Mouse (Mus musculus) embryonic fibroblast, embryonic 13.5 days (primary cell): Measurements from ENCODE around the gene Prkaa2. TPM values are rescaled to one million over a fixed set of nuclear protein-coding genes. Genes with fewer than 3 reads are reported as not detected.

Source experiments
- H3K27ac ChIP-seq: 2 replicates; pipeline ENCODE4 v1.5.1; 2012; ENCODE audit warnings: low read length, control low read depth, inconsistent platforms; ENCODE audit not compliant: insufficient read depth
- H3K4me1 ChIP-seq: 2 replicates; pipeline ENCODE4 v1.6.1; 2011; ENCODE audit warnings: low read length; ENCODE audit not compliant: control insufficient read depth, insufficient read depth
- H3K4me3 ChIP-seq: 2 replicates; pipeline ENCODE4 v1.5.1; 2011; ENCODE audit warnings: mild to moderate bottlenecking, control low read depth, low read length; ENCODE audit not compliant: insufficient read depth
- CTCF ChIP-seq: IDR thresholded peaks from 2 replicates; pipeline ENCODE4 v1.5.1; 2011; ENCODE audit warnings: mild to moderate bottlenecking, control low read depth, low read length, moderate library complexity, borderline replicate concordance; ENCODE audit not compliant: insufficient read depth
- POLR2A ChIP-seq: IDR thresholded peaks from 2 replicates; pipeline ENCODE4 v1.6.1; 2011; ENCODE audit warnings: low read depth, mild to moderate bottlenecking, control low read depth, low read length, moderate library complexity
- polyA plus RNA-seq: library from polyadenylated mRNA; stranded (reverse); fragments of >200 nt; gene quantifications from 2 replicates; pipeline ENCODE4 v1.2.4, GENCODE M21; 2011; ENCODE audit warnings: low read depth; ENCODE audit not compliant: missing spikeins, insufficient read length

Gene Prkaa2
- 1.2 and 1.3 TPM in 2 replicates for polyA plus RNA-seq

- 0 out of 2 replicates have a peak, but pooled peaks cover 2% of the 10 kb centered on the region for H3K4me1 ChIP-seq
- peak within 1 kb of the TSS; percentile 69 for H3K4me3 ChIP-seq
- no peak for TF ChIP-seq CTCF
- TF ChIP-seq POLR2A: no peak
- H3K27ac ChIP-seq: no peak within 1 kb of the TSS
These were observed at the start of gene Prkaa2 for GRCm38 (mm10) chr4:105109199-105109989. Gene Prkaa2 (minus strand): TSS chr4:105109890.

- Histone ChIP-seq H3K4me3 (peak overlapping the region; percentile 79), H3K27ac (no peak overlapping the region), H3K4me1 (peaks cover 5% of the 10 kb centered on the region; the same call in 1 of the 2 replicates)
- TF ChIP-seq POLR2A (no peak), CTCF (no peak)
These were observed 49.8 kb upstream of the Prkaa2 start for GRCm38 (mm10) chr4:105159531-105159870.

- peaks cover 5% of the 10 kb centered on the region; the same call in 1 of the 2 replicates for H3K4me1 ChIP-seq
- peak overlapping the region; percentile 79 for H3K4me3 ChIP-seq
- peak overlapping the region; percentile 9; the same call in 1 of the 2 replicates for H3K27ac ChIP-seq
- TF ChIP-seq POLR2A (no peak), CTCF (no peak)
These were observed 49.2 kb upstream of the Prkaa2 start for GRCm38 (mm10) chr4:105158651-105159530.

DNA sequence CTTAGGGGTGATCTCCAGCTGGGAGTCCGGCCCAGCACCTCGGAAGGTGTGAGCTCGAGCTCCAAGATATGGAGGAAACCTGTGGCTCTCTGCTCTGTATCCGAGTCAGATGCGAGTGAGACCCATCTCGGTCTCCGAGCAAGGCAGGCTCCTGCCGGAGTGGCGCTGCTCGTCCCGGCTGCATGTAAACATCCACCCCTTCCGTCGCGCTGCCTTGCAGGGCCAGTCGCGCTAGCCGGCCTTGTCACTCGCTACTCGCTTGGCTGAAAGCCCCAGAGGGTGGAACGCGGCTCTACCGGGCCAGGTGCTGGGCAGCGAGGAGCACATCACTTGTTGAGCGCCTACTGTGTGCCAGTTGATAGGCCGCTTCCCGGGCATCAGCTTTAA lies 48.5 kb upstream of the Prkaa2 start:
- TF ChIP-seq POLR2A (peak; percentile 52), CTCF (peak; percentile 24; the same call in 1 of the 2 replicates)
- H3K4me1 ChIP-seq: peaks cover 5% of the 10 kb centered on the region; the same call in 1 of the 2 replicates
- peak overlapping the region; percentile 79 for H3K4me3 ChIP-seq
- H3K27ac ChIP-seq: peak overlapping the region; percentile 9; the same call in 1 of the 2 replicates

- peaks cover 5% of the 10 kb centered on the region; the same call in 1 of the 2 replicates for H3K4me1 ChIP-seq
- peak within 1 kb of the TSS; percentile 50 for H3K27ac ChIP-seq
- H3K4me3 ChIP-seq: peak within 1 kb of the TSS; percentile 79
- TF ChIP-seq CTCF (no peak), POLR2A (peak; percentile 99)
These were observed 47.8 kb upstream of the Prkaa2 start, which contains the start of gene Plpp3 for GRCm38 (mm10) chr4:105157276-105158168. Gene Plpp3 (plus strand): TSS chr4:105157347.

DNA sequence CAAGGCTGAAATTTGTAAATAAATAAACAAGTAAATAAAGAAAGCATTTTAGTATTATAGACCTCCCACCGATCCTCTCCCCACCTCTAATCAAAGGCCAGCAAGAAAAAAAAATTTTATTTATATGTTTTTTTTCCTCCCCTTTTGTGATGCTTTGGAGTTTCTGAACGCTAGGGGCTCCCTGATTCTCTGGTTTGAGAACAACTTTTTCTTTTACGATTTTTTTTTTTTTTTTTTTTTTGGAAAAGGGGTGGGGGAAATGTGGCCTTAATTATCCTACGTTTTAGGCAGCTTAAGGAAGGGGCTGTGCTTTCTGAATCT lies 47.2 kb upstream of the Prkaa2 start:
- TF ChIP-seq POLR2A: no peak
- no peak for TF ChIP-seq CTCF
- peak overlapping the region; percentile 79 for H3K4me3 ChIP-seq
- no peak overlapping the region for H3K27ac ChIP-seq
- peaks cover 5% of the 10 kb centered on the region; the same call in 1 of the 2 replicates for H3K4me1 ChIP-seq

- TF ChIP-seq CTCF (no peak), POLR2A (no peak)
- Histone ChIP-seq H3K27ac (no peak overlapping the region), H3K4me3 (no peak overlapping the region), H3K4me1 (peaks cover 5% of the 10 kb centered on the region; the same call in 1 of the 2 replicates)
These were observed 46.6 kb upstream of the Prkaa2 start for GRCm38 (mm10) chr4:105156281-105156680.

- no peak overlapping the region for H3K27ac ChIP-seq
- no peak overlapping the region for H3K4me3 ChIP-seq
- no peaks in the 10 kb centered on the region for H3K4me1 ChIP-seq
- TF ChIP-seq CTCF (no peak), POLR2A (no peak)
These were observed 43.5 kb upstream of the Prkaa2 start for GRCm38 (mm10) chr4:105153227-105153626.
